Mouse (Mus musculus) stomach, embryonic 14.5 days (tissue): ENCODE results near the gene Adh1. TPM values are rescaled to one million over a fixed set of nuclear protein-coding genes. Genes with fewer than 3 reads are reported as not detected.

Experiments
- ATAC-seq: fragments of 200-750 bp; cut with Nextera tagmentation; 2 replicates; pipeline ENCODE4 v1.8.0; 2017; ENCODE audit warnings: low read depth, moderate TSS enrichment; ENCODE audit not compliant: insufficient number of reproducible peaks, insufficient read depth, low FRiP score
- H3K27ac ChIP-seq: fragments of 300-500 bp; sonication (generic); 2 replicates; pipeline ENCODE4 v1.5.1; 2014; ENCODE audit warnings: mild to moderate bottlenecking, low read length, moderate library complexity, mixed read lengths
- H3K27me3 ChIP-seq: fragments of 300-500 bp; sonication (generic); 2 replicates; pipeline ENCODE4 v1.6.1; 2014; ENCODE audit warnings: low read length, control low read depth, mixed read lengths; ENCODE audit not compliant: control insufficient read depth, insufficient read depth
- H3K36me3 ChIP-seq: fragments of 300-500 bp; sonication (generic); 2 replicates; pipeline ENCODE4 v1.6.1; 2014; ENCODE audit warnings: mild to moderate bottlenecking, control low read depth, low read length, moderate library complexity, mixed read lengths; ENCODE audit not compliant: control insufficient read depth, insufficient read depth
- H3K4me1 ChIP-seq: fragments of 300-500 bp; sonication (generic); 2 replicates; pipeline ENCODE4 v1.6.1; 2014; ENCODE audit warnings: low read length, control low read depth, mixed read lengths; ENCODE audit not compliant: control insufficient read depth, insufficient read depth
- H3K4me2 ChIP-seq: fragments of 300-500 bp; sonication (generic); replicated peaks from 2 replicates; pipeline ENCODE4 v1.6.1; 2014; ENCODE audit warnings: low read depth, low read length, control low read depth
- H3K4me3 ChIP-seq: fragments of 300-500 bp; sonication (generic); 2 replicates; pipeline ENCODE4 v1.5.1; 2014; ENCODE audit warnings: low read depth, low read length, control low read depth
- H3K9ac ChIP-seq: fragments of 300-500 bp; sonication (generic); replicated peaks from 2 replicates; pipeline ENCODE4 v1.6.1; 2014; ENCODE audit warnings: low read depth, mild to moderate bottlenecking, control low read depth, low read length, moderate library complexity, mixed read lengths
- H3K9me3 ChIP-seq: fragments of 300-500 bp; sonication (generic); 2 replicates; pipeline ENCODE4 v1.6.1; 2016; ENCODE audit warnings: low read depth, low read length, control low read depth; ENCODE audit not compliant: control insufficient read depth
- WGBS: fragments of 180-500 bp; shearing (Covaris S2); extraction: QIAGEN DNeasy Blood & Tissue Kit; methylation state at CpG from one replicate; pipeline ENCODE4 v1.1.7; 2014; 5-methylcytosine and 5-hydroxymethylcytosine counted together
- polyA plus RNA-seq: library from polyadenylated mRNA; unstranded; fragments of >200 nt; fragmentation: Nextera tagmentation; extraction: Ambion mirVana; gene quantifications from 2 replicates; pipeline ENCODE4 v1.2.1, GENCODE M21; 2014

Gene Adh1
- polyA plus RNA-seq, 1 experiment from 2014 or later = 9.9 TPM

GRCm38 (mm10) chr3:138325001-138325400, 64.2 kb downstream of the Adh1 start:
- Histone ChIP-seq H3K4me3 (no peak overlapping the region), H3K9ac (no peak overlapping the region), H3K27ac (no peak overlapping the region), H3K36me3 (no peaks in the 10 kb centered on the region), H3K9me3 (no peaks in the 10 kb centered on the region), H3K4me2 (no peak overlapping the region), H3K4me1 (no peaks in the 10 kb centered on the region), H3K27me3 (no peaks in the 10 kb centered on the region)
- 92% methylated on average over 17 of the region's 17 CpGs for WGBS
- ATAC-seq = no peak

- 93% methylated on average over 6 of the region's 6 CpGs for WGBS
- no peaks in the 10 kb centered on the region for H3K36me3 ChIP-seq
Observed at GRCm38 (mm10) chr3:138325466-138325865, 64.7 kb downstream of the Adh1 start.

GRCm38 (mm10) chr3:138333910-138334309, 73.1 kb downstream of the Adh1 start:
- Histone ChIP-seq H3K4me1 (no peaks in the 10 kb centered on the region), H3K27me3 (no peaks in the 10 kb centered on the region), H3K36me3 (no peaks in the 10 kb centered on the region), H3K9ac (no peak overlapping the region), H3K9me3 (no peaks in the 10 kb centered on the region), H3K4me3 (no peak overlapping the region), H3K4me2 (no peak overlapping the region), H3K27ac (no peak overlapping the region)
- WGBS = 67% methylated on average over 8 of the region's 8 CpGs
- no peak for ATAC-seq

More at GRCm38 (mm10) chr3:138325466-138325865, 64.7 kb downstream of the Adh1 start:
- Histone ChIP-seq H3K9me3 (no peaks in the 10 kb centered on the region), H3K9ac (no peak overlapping the region), H3K4me2 (no peak overlapping the region), H3K27ac (no peak overlapping the region), H3K4me3 (no peak overlapping the region), H3K27me3 (no peaks in the 10 kb centered on the region), H3K4me1 (no peaks in the 10 kb centered on the region)
- no peak for ATAC-seq

GRCm38 (mm10) chr3:138334320-138334719, 73.5 kb downstream of the Adh1 start:
- no peaks in the 10 kb centered on the region for H3K9me3 ChIP-seq
- no peak overlapping the region for H3K9ac ChIP-seq
- no peaks in the 10 kb centered on the region for H3K36me3 ChIP-seq
- H3K27me3 ChIP-seq = no peaks in the 10 kb centered on the region
- 68% methylated on average over 4 of the region's 4 CpGs for WGBS
- H3K27ac ChIP-seq = no peak overlapping the region
- no peak overlapping the region for H3K4me3 ChIP-seq
- no peaks in the 10 kb centered on the region for H3K4me1 ChIP-seq
- no peak for ATAC-seq
- no peak overlapping the region for H3K4me2 ChIP-seq

GRCm38 (mm10) chr3:138335566-138335965, 74.8 kb downstream of the Adh1 start:
- no peaks in the 10 kb centered on the region for H3K36me3 ChIP-seq
- no peak for ATAC-seq
- 76% methylated on average over 1 of the region's 1 CpGs for WGBS
- no peaks in the 10 kb centered on the region for H3K9me3 ChIP-seq
- no peaks in the 10 kb centered on the region for H3K4me1 ChIP-seq
- no peak overlapping the region for H3K27ac ChIP-seq
- H3K27me3 ChIP-seq = no peaks in the 10 kb centered on the region
- H3K4me3 ChIP-seq = no peak overlapping the region
- H3K9ac ChIP-seq = no peak overlapping the region
- no peak overlapping the region for H3K4me2 ChIP-seq

GRCm38 (mm10) chr3:138336104-138336754, 75.4 kb downstream of the Adh1 start:
- Histone ChIP-seq H3K4me2 (no peak overlapping the region), H3K27me3 (no peaks in the 10 kb centered on the region), H3K4me3 (no peak overlapping the region), H3K9ac (no peak overlapping the region), H3K4me1 (no peaks in the 10 kb centered on the region), H3K36me3 (no peaks in the 10 kb centered on the region), H3K9me3 (no peaks in the 10 kb centered on the region), H3K27ac (no peak overlapping the region)
- WGBS = 60% methylated on average over 3 of the region's 3 CpGs
- ATAC-seq = no peak

Other genes with a start within 250 kb of the Adh1 start
- 0.04 and 0.16 TPM in 2 replicates for gene 1110002E22Rik, start 195.9 kb upstream of the Adh1 start, polyA plus RNA-seq
- not detected in 2 replicates for gene Gm5105, start 193.6 kb upstream of the Adh1 start, polyA plus RNA-seq
- gene Trmt10a, start 117.5 kb upstream of the Adh1 start, polyA plus RNA-seq = 10.2 and 11.1 TPM in 2 replicates
- gene Mttp, start 116.0 kb upstream of the Adh1 start, polyA plus RNA-seq = 7.6 and 8.8 TPM in 2 replicates
- gene 4930579F01Rik, start 67.2 kb upstream of the Adh1 start, polyA plus RNA-seq = 0.38 and 0.80 TPM in 2 replicates
- 0.24 and 0.41 TPM in 2 replicates for gene Adh7, start 43.2 kb upstream of the Adh1 start, polyA plus RNA-seq
- gene Adh6a, start 52.3 kb downstream of the Adh1 start, polyA plus RNA-seq = not detected in 2 replicates
- gene Adh6b, start 80.8 kb downstream of the Adh1 start, polyA plus RNA-seq = not detected in 2 replicates
- not detected in 2 replicates for gene Adh4, start 154.5 kb downstream of the Adh1 start, polyA plus RNA-seq
- gene Adh5, start 182.1 kb downstream of the Adh1 start, polyA plus RNA-seq = 191 and 206 TPM in 2 replicates
- 59.6 and 66.2 TPM in 2 replicates for gene Metap1, start 228.5 kb downstream of the Adh1 start, polyA plus RNA-seq